Mouse (Mus musculus): ENCODE measurements around the gene Map3k5. TPM values are rescaled to one million over a fixed set of nuclear protein-coding genes. Genes with fewer than 3 reads are reported as not detected.
A peak's percentile ranks its signal among the peaks of the same experiment; 100 is the strongest.

Map3k5 gene
- total RNA-seq, 2 experiments from 2014 or later, result 43.6 to 44.4 TPM

GRCm38 (mm10) chr10:19932986-19933385 is 1.3 kb upstream of the Map3k5 start:
- intact Hi-C loops (cut with DNase I), result loop anchor here (10.0 kb wide), 1 partner anchor 72 kb away; no protein-coding TSS in a partner anchor
- DNase-seq (ENCODE audit: low spot score in 2 of 2), result no peak

- intact Hi-C loops (cut with DNase I), result loop anchor here (2.0 to 10.0 kb wide), 3 partner anchors 71 to 191 kb away; no protein-coding TSS in a partner anchor
- DNase-seq (ENCODE audit: low spot score in 2 of 2), result peak; percentile 82 to 87
Measured at GRCm38 (mm10) chr10:19933511-19934383, 525 bp upstream of the Map3k5 start.

- intact Hi-C loops (cut with DNase I), result loop anchor here (2.0 to 10.0 kb wide), 3 partner anchors 70 to 190 kb away; no protein-coding TSS in a partner anchor
- peak in 1 of 2 experiments; percentile 15 for DNase-seq (ENCODE audit: low spot score in 2 of 2)
Measured at GRCm38 (mm10) chr10:19935295-19935623, 987 bp downstream of the Map3k5 start.

GRCm38 (mm10) chr10:19935821-19936367 is 1.6 kb downstream of the Map3k5 start:
- DNase-seq (ENCODE audit: low spot score in 2 of 2), result no peak
- intact Hi-C loops (cut with DNase I), result loop anchor here (2.0 to 10.0 kb wide), 3 partner anchors 69 to 189 kb away; no protein-coding TSS in a partner anchor

GRCm38 (mm10) chr10:19936961-19937708 is 2.9 kb downstream of the Map3k5 start:
- intact Hi-C loops (cut with DNase I), result loop anchor here (10.0 kb wide), 1 partner anchor 68 kb away; no protein-coding TSS in a partner anchor
- no peak for DNase-seq (ENCODE audit: low spot score in 2 of 2)

- intact Hi-C loops (cut with DNase I), result loop anchor here (10.0 kb wide), 1 partner anchor 66 kb away; no protein-coding TSS in a partner anchor
- DNase-seq (ENCODE audit: low spot score in 2 of 2), result no peak
Measured at GRCm38 (mm10) chr10:19938738-19939137, 4.5 kb downstream of the Map3k5 start.

GRCm38 (mm10) chr10:19939282-19939705 is 5.0 kb downstream of the Map3k5 start:
- intact Hi-C loops (cut with DNase I), result loop anchor here (10.0 kb wide), 1 partner anchor 66 kb away; no protein-coding TSS in a partner anchor
- DNase-seq (ENCODE audit: low spot score in 2 of 2), result no peak

- no peak for DNase-seq (ENCODE audit: low spot score in 2 of 2)
- intact Hi-C loops (cut with DNase I), result no loop called here
Measured at GRCm38 (mm10) chr10:19940127-19940526, 5.9 kb downstream of the Map3k5 start.

- peak in 1 of 2 experiments; percentile 27 for DNase-seq (ENCODE audit: low spot score in 2 of 2)
- intact Hi-C loops (cut with DNase I), result no loop called here
Measured at GRCm38 (mm10) chr10:19940626-19941025, 6.4 kb downstream of the Map3k5 start.

- intact Hi-C loops (cut with DNase I), result no loop called here
- DNase-seq (ENCODE audit: low spot score in 2 of 2), result peak; percentile 39 to 66
Measured at GRCm38 (mm10) chr10:19941063-19941462, 6.8 kb downstream of the Map3k5 start.

- DNase-seq (ENCODE audit: low spot score in 2 of 2), result no peak
- intact Hi-C loops (cut with DNase I), result no loop called here
Measured at GRCm38 (mm10) chr10:19941914-19942313, 7.6 kb downstream of the Map3k5 start.

GRCm38 (mm10) chr10:19942621-19943020 is 8.3 kb downstream of the Map3k5 start:
- intact Hi-C loops (cut with DNase I), result no loop called here
- no peak for DNase-seq (ENCODE audit: low spot score in 2 of 2)

GRCm38 (mm10) chr10:19945651-19946050 is 11.4 kb downstream of the Map3k5 start:
- no peak for DNase-seq (ENCODE audit: low spot score in 2 of 2)
- intact Hi-C loops (cut with DNase I), result no loop called here

GRCm38 (mm10) chr10:19946644-19947043 is 12.4 kb downstream of the Map3k5 start:
- intact Hi-C loops (cut with DNase I), result no loop called here
- no peak for DNase-seq (ENCODE audit: low spot score in 2 of 2)

GRCm38 (mm10) chr10:19947441-19947840 is 13.2 kb downstream of the Map3k5 start:
- DNase-seq (ENCODE audit: low spot score in 2 of 2), result no peak
- intact Hi-C loops (cut with DNase I), result no loop called here

- intact Hi-C loops (cut with DNase I), result no loop called here
Measured at GRCm38 (mm10) chr10:19947901-19948300, 13.6 kb downstream of the Map3k5 start.

GRCm38 (mm10) chr10:19948381-19948780 is 14.1 kb downstream of the Map3k5 start:
- intact Hi-C loops (cut with DNase I), result no loop called here

More at GRCm38 (mm10) chr10:19947901-19948300, 13.6 kb downstream of the Map3k5 start:
- DNase-seq (ENCODE audit: low spot score in 2 of 2), result no peak

GRCm38 (mm10) chr10:19949106-19949505 is 14.8 kb downstream of the Map3k5 start:
- intact Hi-C loops (cut with DNase I), result no loop called here
- DNase-seq (ENCODE audit: low spot score in 2 of 2), result no peak

More at GRCm38 (mm10) chr10:19948381-19948780, 14.1 kb downstream of the Map3k5 start:
- DNase-seq (ENCODE audit: low spot score in 2 of 2), result no peak

- no peak for DNase-seq (ENCODE audit: low spot score in 2 of 2)
- intact Hi-C loops (cut with DNase I), result no loop called here
Measured at GRCm38 (mm10) chr10:19953032-19953761, 18.9 kb downstream of the Map3k5 start.

Data from left cerebral cortex, postnatal 36 days (tissue).